Mouse (Mus musculus): Measurements from ENCODE around the gene Tmem168. TPM values are rescaled to one million over a fixed set of nuclear protein-coding genes. Genes with fewer than 3 reads are reported as not detected.

Tmem168 gene
- polyA plus RNA-seq (2016; fragmentation: Nextera tagmentation; extraction: Ambion mirVana) = 26.1 and 31.6 TPM in 2 replicates

GRCm38 (mm10) chr6:13607621-13608493 is at the start of gene Tmem168:
TSS of gene Tmem168 (minus strand) at chr6:13608100.
- Histone ChIP-seq H3K4me3 (peak within 1 kb of the TSS; percentile 66), H3K9me3 (replicated peaks) (no peaks in the 10 kb centered on the region)
- WGBS = 2% methylated on average over 71 of the region's 71 CpGs

GRCm38 (mm10) chr6:13654081-13654480 is 46.2 kb upstream of the Tmem168 start:
- Histone ChIP-seq H3K9me3 (replicated peaks) (no peaks in the 10 kb centered on the region), H3K4me3 (no peak overlapping the region), H3K4me1 (no peaks in the 10 kb centered on the region), H3K27ac (no peak overlapping the region), H3K36me3 (peaks cover 30% of the 10 kb centered on the region), H3K27me3 (ENCODE audit: low read depth, poor library complexity, severe bottlenecking) (no peaks in the 10 kb centered on the region)
- DNase-seq (ENCODE audit: low spot score) = no peak

More at GRCm38 (mm10) chr6:13607621-13608493, at the start of gene Tmem168:
- H3K4me1 ChIP-seq = peaks cover 12% of the 10 kb centered on the region
- H3K27ac ChIP-seq = peak within 1 kb of the TSS; percentile 97
- DNase-seq (ENCODE audit: low spot score) = peak; percentile 94
- no peaks in the 10 kb centered on the region for H3K27me3 ChIP-seq (ENCODE audit: low read depth, poor library complexity, severe bottlenecking)
- H3K36me3 ChIP-seq = peaks cover 6% of the 10 kb centered on the region; the same call in 1 of the 2 replicates

- Histone ChIP-seq H3K27ac (no peak overlapping the region), H3K4me3 (no peak overlapping the region), H3K27me3 (ENCODE audit: low read depth, poor library complexity, severe bottlenecking) (no peaks in the 10 kb centered on the region), H3K36me3 (peaks cover 33% of the 10 kb centered on the region), H3K9me3 (replicated peaks) (no peaks in the 10 kb centered on the region), H3K4me1 (no peaks in the 10 kb centered on the region)
- DNase-seq (ENCODE audit: low spot score) = no peak
- WGBS = 96% methylated on average over 3 of the region's 3 CpGs
Measured at GRCm38 (mm10) chr6:13652284-13652683, 44.4 kb upstream of the Tmem168 start.

GRCm38 (mm10) chr6:13650854-13651253 is 43.0 kb upstream of the Tmem168 start:
- 97% methylated on average over 3 of the region's 3 CpGs for WGBS
- peaks cover 29% of the 10 kb centered on the region for H3K36me3 ChIP-seq
- no peaks in the 10 kb centered on the region for H3K9me3 ChIP-seq (replicated peaks)
- H3K27me3 ChIP-seq (ENCODE audit: low read depth, poor library complexity, severe bottlenecking) = no peaks in the 10 kb centered on the region
- H3K4me1 ChIP-seq = no peaks in the 10 kb centered on the region
- H3K27ac ChIP-seq = no peak overlapping the region
- no peak for DNase-seq (ENCODE audit: low spot score)
- no peak overlapping the region for H3K4me3 ChIP-seq

GRCm38 (mm10) chr6:13648305-13648704 is 40.4 kb upstream of the Tmem168 start:
- Histone ChIP-seq H3K9me3 (replicated peaks) (no peaks in the 10 kb centered on the region), H3K36me3 (peaks cover 33% of the 10 kb centered on the region), H3K27ac (no peak overlapping the region), H3K4me3 (no peak overlapping the region), H3K27me3 (ENCODE audit: low read depth, poor library complexity, severe bottlenecking) (no peaks in the 10 kb centered on the region), H3K4me1 (no peaks in the 10 kb centered on the region)
- no peak for DNase-seq (ENCODE audit: low spot score)

- no peak for DNase-seq (ENCODE audit: low spot score)
- Histone ChIP-seq H3K36me3 (peaks cover 19% of the 10 kb centered on the region), H3K27me3 (ENCODE audit: low read depth, poor library complexity, severe bottlenecking) (no peaks in the 10 kb centered on the region), H3K4me1 (no peaks in the 10 kb centered on the region), H3K4me3 (no peak overlapping the region), H3K27ac (no peak overlapping the region), H3K9me3 (replicated peaks) (no peaks in the 10 kb centered on the region)
- 80% methylated on average over 3 of the region's 3 CpGs for WGBS
Measured at GRCm38 (mm10) chr6:13636582-13636989, 28.7 kb upstream of the Tmem168 start.

- Histone ChIP-seq H3K9me3 (replicated peaks) (no peaks in the 10 kb centered on the region), H3K4me1 (no peaks in the 10 kb centered on the region), H3K27me3 (ENCODE audit: low read depth, poor library complexity, severe bottlenecking) (no peaks in the 10 kb centered on the region), H3K27ac (no peak overlapping the region), H3K4me3 (no peak overlapping the region), H3K36me3 (peaks cover 15% of the 10 kb centered on the region)
- 85% methylated on average over 1 of the region's 1 CpGs for WGBS
- no peak for DNase-seq (ENCODE audit: low spot score)
Measured at GRCm38 (mm10) chr6:13632571-13632970, 24.7 kb upstream of the Tmem168 start.

GRCm38 (mm10) chr6:13630607-13631006 is 22.7 kb upstream of the Tmem168 start:
- Histone ChIP-seq H3K27ac (no peak overlapping the region), H3K4me3 (no peak overlapping the region), H3K27me3 (ENCODE audit: low read depth, poor library complexity, severe bottlenecking) (no peaks in the 10 kb centered on the region), H3K4me1 (no peaks in the 10 kb centered on the region), H3K36me3 (peaks cover 16% of the 10 kb centered on the region), H3K9me3 (replicated peaks) (no peaks in the 10 kb centered on the region)
- 88% methylated on average over 2 of the region's 2 CpGs for WGBS
- no peak for DNase-seq (ENCODE audit: low spot score)

GRCm38 (mm10) chr6:13619618-13620017 is 11.7 kb upstream of the Tmem168 start:
- no peaks in the 10 kb centered on the region for H3K4me1 ChIP-seq

GRCm38 (mm10) chr6:13617110-13617509 is 9.2 kb upstream of the Tmem168 start:
- Histone ChIP-seq H3K9me3 (replicated peaks) (no peaks in the 10 kb centered on the region), H3K36me3 (peaks cover 3% of the 10 kb centered on the region; the same call in 1 of the 2 replicates), H3K27ac (no peak overlapping the region), H3K4me1 (no peaks in the 10 kb centered on the region), H3K4me3 (no peak overlapping the region), H3K27me3 (ENCODE audit: low read depth, poor library complexity, severe bottlenecking) (no peaks in the 10 kb centered on the region)
- 95% methylated on average over 3 of the region's 3 CpGs for WGBS
- DNase-seq (ENCODE audit: low spot score) = no peak

More at GRCm38 (mm10) chr6:13619618-13620017, 11.7 kb upstream of the Tmem168 start:
- DNase-seq (ENCODE audit: low spot score) = no peak
- Histone ChIP-seq H3K36me3 (peaks cover 3% of the 10 kb centered on the region; the same call in 1 of the 2 replicates), H3K27ac (no peak overlapping the region), H3K27me3 (ENCODE audit: low read depth, poor library complexity, severe bottlenecking) (no peaks in the 10 kb centered on the region), H3K4me3 (no peak overlapping the region), H3K9me3 (replicated peaks) (no peaks in the 10 kb centered on the region)
- WGBS = 92% methylated on average over 2 of the region's 2 CpGs

- H3K4me3 ChIP-seq = no peak overlapping the region
- H3K36me3 ChIP-seq = no peaks in the 10 kb centered on the region
- no peaks in the 10 kb centered on the region for H3K4me1 ChIP-seq
- WGBS = 91% methylated on average over 3 of the region's 3 CpGs
- DNase-seq (ENCODE audit: low spot score) = no peak
- no peaks in the 10 kb centered on the region for H3K9me3 ChIP-seq (replicated peaks)
- no peaks in the 10 kb centered on the region for H3K27me3 ChIP-seq (ENCODE audit: low read depth, poor library complexity, severe bottlenecking)
- no peak overlapping the region for H3K27ac ChIP-seq
Measured at GRCm38 (mm10) chr6:13614568-13614967, 6.7 kb upstream of the Tmem168 start.

- H3K27ac ChIP-seq = no peak overlapping the region
- no peaks in the 10 kb centered on the region; the same call in 1 of the 2 replicates for H3K4me1 ChIP-seq
- no peaks in the 10 kb centered on the region for H3K36me3 ChIP-seq
- no peak overlapping the region for H3K4me3 ChIP-seq
- H3K9me3 ChIP-seq (replicated peaks) = no peaks in the 10 kb centered on the region
- WGBS = 83% methylated on average over 3 of the region's 3 CpGs
- no peak for DNase-seq (ENCODE audit: low spot score)
- no peaks in the 10 kb centered on the region for H3K27me3 ChIP-seq (ENCODE audit: low read depth, poor library complexity, severe bottlenecking)
Measured at GRCm38 (mm10) chr6:13613671-13614070, 5.8 kb upstream of the Tmem168 start.

- no peak overlapping the region for H3K4me3 ChIP-seq
- H3K4me1 ChIP-seq = peaks cover 12% of the 10 kb centered on the region
- H3K27ac ChIP-seq = no peak overlapping the region
- H3K27me3 ChIP-seq (ENCODE audit: low read depth, poor library complexity, severe bottlenecking) = no peaks in the 10 kb centered on the region
- no peaks in the 10 kb centered on the region for H3K36me3 ChIP-seq
- no peak for DNase-seq (ENCODE audit: low spot score)
- no peaks in the 10 kb centered on the region for H3K9me3 ChIP-seq (replicated peaks)
- 92% methylated on average over 2 of the region's 2 CpGs for WGBS
Measured at GRCm38 (mm10) chr6:13610869-13611268, 3.0 kb upstream of the Tmem168 start.

Data from limb, embryonic 10.5 days (tissue).